Mouse (Mus musculus) thymus, adult 2 months (tissue): Measurements from ENCODE around the gene Hsd17b13. TPM values are rescaled to one million over a fixed set of nuclear protein-coding genes. Genes with fewer than 3 reads are reported as not detected.

Experiments
- DNase-seq: peaks from one replicate; pipeline ENCODE4 v3.0.0; 2021
- H3K27ac ChIP-seq: fragments of 200-500 bp; 2 replicates; pipeline ENCODE4 v1.5.1; 2012; ENCODE audit warnings: low read length, control low read depth; ENCODE audit not compliant: control insufficient read depth, insufficient read depth
- H3K27me3 ChIP-seq: fragments of 200-500 bp; 2 replicates; pipeline ENCODE4 v1.6.1; 2012; ENCODE audit warnings: mild to moderate bottlenecking, low read length, moderate library complexity, mixed read lengths; ENCODE audit not compliant: control insufficient read depth, insufficient read depth
- H3K36me3 ChIP-seq: fragments of 200-500 bp; 2 replicates; pipeline ENCODE4 v1.6.1; 2012; ENCODE audit warnings: mild to moderate bottlenecking, low read length, moderate library complexity; ENCODE audit not compliant: control insufficient read depth, insufficient read depth
- H3K4me1 ChIP-seq: fragments of 200-500 bp; replicated peaks from 2 replicates; pipeline ENCODE4 v1.6.1; 2012; ENCODE audit warnings: low read length; ENCODE audit not compliant: control insufficient read depth, insufficient read depth
- H3K4me3 ChIP-seq: fragments of 200-500 bp; 2 replicates; pipeline ENCODE4 v1.5.1; 2012; ENCODE audit warnings: mild to moderate bottlenecking, low read length, control low read depth, moderate library complexity; ENCODE audit not compliant: control insufficient read depth, insufficient read depth
- CTCF ChIP-seq: fragments of 200-500 bp; IDR thresholded peaks from 2 replicates; pipeline ENCODE4 v1.5.1; 2012; ENCODE audit warnings: mild to moderate bottlenecking, control low read depth, low read length, moderate library complexity, borderline replicate concordance; ENCODE audit not compliant: control insufficient read depth, poor library complexity, insufficient read depth; ENCODE audit errors: extremely low read depth
- POLR2A ChIP-seq: fragments of 200-500 bp; IDR thresholded peaks from 2 replicates; pipeline ENCODE4 v1.6.1; 2012; ENCODE audit warnings: mild to moderate bottlenecking, low read length, control low read depth, moderate library complexity; ENCODE audit not compliant: control insufficient read depth, poor library complexity, insufficient read depth; ENCODE audit errors: extremely low read depth
- WGBS: fragments of 180-500 bp; shearing (Covaris S2); methylation state at CpG from one replicate; pipeline ENCODE4 v1.1.7; 2018; 5-methylcytosine and 5-hydroxymethylcytosine counted together
- polyA plus RNA-seq: library from polyadenylated mRNA; depleted of rRNA; stranded (reverse); fragments of >200 nt; gene quantifications from 2 replicates; pipeline ENCODE4 v1.2.3, GENCODE M21; 2012

Hsd17b13 gene
- polyA plus RNA-seq, 1 experiment, result not detected

GRCm38 (mm10) chr5:103918233-103918632 is 59.0 kb downstream of the Hsd17b13 start:
- Histone ChIP-seq H3K27ac (no peak overlapping the region), H3K4me3 (no peak overlapping the region), H3K4me1 (no peaks in the 10 kb centered on the region), H3K36me3 (no peaks in the 10 kb centered on the region), H3K27me3 (no peaks in the 10 kb centered on the region)
- 94% methylated on average over 3 of the region's 3 CpGs for WGBS
- no peak for DNase-seq
- no peak for TF ChIP-seq POLR2A
- TF ChIP-seq CTCF, result no peak

- Histone ChIP-seq H3K36me3 (no peaks in the 10 kb centered on the region), H3K4me1 (no peaks in the 10 kb centered on the region), H3K4me3 (no peak overlapping the region), H3K27me3 (no peaks in the 10 kb centered on the region; the same call in 1 of the 2 replicates), H3K27ac (no peak overlapping the region)
- 80% methylated on average over 8 of the region's 8 CpGs for WGBS
- no peak for TF ChIP-seq CTCF
- TF ChIP-seq POLR2A, result no peak
- no peak for DNase-seq
Observed at GRCm38 (mm10) chr5:103917357-103917895, 59.8 kb downstream of the Hsd17b13 start.

DNA sequence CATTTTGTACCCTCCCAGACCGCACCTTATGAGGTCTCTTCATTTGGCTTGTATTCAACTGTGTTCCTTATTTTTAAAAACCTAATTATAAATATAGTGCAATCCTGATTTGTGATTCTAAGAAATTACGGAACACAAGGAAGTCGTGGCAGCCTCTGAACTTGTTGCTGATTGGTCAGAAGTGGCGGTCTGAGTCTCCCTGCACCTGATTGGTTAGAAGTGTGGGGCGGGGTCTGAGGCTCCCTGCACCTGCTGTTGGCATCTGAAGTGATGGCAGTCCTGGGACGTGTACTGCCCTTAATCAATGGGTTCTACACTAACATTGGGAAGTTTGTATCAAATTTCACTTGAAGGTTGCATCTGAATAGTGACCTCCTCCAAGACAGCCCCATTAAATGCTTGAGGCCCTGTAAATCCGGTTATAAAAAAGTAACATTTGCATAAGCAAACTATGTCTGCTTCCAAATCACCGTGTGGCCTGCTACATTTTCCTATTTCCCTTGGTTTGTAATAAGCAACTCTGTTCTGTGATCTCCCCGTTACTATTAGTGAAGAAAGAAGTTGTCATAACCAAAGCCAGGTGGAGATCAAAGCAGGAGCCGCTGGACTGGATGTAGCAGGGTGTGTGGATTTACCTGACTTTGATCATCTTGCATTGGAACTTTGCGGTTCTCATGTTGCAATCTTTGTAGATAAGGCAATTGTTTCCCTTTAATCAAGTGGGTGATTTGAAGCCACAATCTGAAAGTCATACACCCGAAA is 60.4 kb downstream of the Hsd17b13 start:
- Histone ChIP-seq H3K4me1 (peaks cover under 1% of the 10 kb centered on the region; the same call in 1 of the 2 replicates), H3K36me3 (no peaks in the 10 kb centered on the region), H3K27ac (no peak overlapping the region), H3K27me3 (no peaks in the 10 kb centered on the region; the same call in 1 of the 2 replicates), H3K4me3 (no peak overlapping the region)
- no peak for DNase-seq
- WGBS, result 84% methylated on average over 12 of the region's 12 CpGs
- TF ChIP-seq POLR2A, result no peak
- no peak for TF ChIP-seq CTCF

DNA sequence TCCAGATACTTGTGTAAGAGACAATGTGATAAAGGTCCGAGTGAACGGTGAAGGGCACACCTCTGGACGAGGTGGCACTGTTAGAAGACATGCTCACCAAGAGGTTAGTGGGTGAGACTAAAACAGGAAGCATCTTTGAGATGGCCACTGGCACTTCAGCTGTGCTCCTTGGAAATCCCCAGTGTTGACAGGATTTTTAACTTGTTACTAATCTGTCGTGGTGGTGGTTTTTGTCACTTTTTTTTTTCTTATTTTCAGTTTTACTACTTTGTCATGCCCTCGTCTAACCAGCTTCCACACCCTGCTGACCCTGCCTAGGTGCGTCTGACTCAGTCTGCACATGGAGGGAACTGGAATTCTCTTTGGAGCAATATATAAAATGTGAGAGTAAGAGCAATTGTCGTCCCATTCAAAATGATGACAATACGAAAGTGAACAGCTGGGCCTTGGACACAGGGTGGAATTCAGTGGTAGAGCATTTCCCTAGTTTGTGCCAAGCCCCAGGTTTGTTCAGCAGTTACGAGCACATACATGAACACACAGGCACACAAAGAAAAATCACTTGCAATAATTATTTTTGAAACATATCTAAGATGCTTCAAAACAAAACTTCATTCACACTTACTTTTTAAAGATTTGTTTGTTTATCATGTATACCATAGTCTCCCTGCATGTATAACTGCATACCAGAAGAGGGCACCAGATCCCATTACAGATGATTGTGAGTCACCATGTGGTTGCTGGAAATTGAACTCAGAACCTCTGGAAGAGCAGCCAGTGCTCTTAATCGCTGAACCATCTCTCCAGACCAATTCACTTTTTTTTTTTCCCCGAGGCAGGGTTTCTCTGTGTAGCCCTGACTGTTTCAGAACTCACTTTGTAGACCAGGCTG is 62.6 kb downstream of the Hsd17b13 start:
- DNase-seq, result peak; percentile 20
- H3K27me3 ChIP-seq, result no peaks in the 10 kb centered on the region; the same call in 1 of the 2 replicates
- 61% methylated on average over 11 of the region's 11 CpGs for WGBS
- H3K4me1 ChIP-seq, result peaks cover 7% of the 10 kb centered on the region; the same call in 1 of the 2 replicates
- no peaks in the 10 kb centered on the region for H3K36me3 ChIP-seq
- TF ChIP-seq POLR2A (no peak), CTCF (no peak)
- H3K4me3 ChIP-seq, result no peak overlapping the region
- H3K27ac ChIP-seq, result no peak overlapping the region

DNA sequence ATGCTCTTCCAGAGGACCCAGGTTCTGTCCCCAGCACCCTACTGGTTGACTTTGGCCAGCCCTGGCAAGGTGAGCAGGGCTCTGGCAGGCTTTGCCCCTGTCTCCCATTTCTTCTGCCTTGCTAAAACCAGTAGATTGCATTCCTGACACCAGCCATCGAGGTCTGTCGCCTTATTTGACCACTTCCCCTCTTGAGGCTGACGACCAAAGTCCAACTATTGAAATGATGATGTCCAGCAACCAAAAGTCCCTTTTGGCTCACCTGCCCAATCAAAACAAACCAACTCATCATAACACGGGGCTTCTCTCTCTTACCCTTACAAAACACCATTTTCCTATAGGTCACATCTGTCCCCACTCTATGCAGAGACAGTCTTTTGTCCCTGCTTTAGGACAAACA is 64.1 kb downstream of the Hsd17b13 start:
- DNase-seq, result no peak
- Histone ChIP-seq H3K4me3 (no peak overlapping the region), H3K27ac (no peak overlapping the region), H3K36me3 (no peaks in the 10 kb centered on the region), H3K27me3 (no peaks in the 10 kb centered on the region; the same call in 1 of the 2 replicates), H3K4me1 (peaks cover 7% of the 10 kb centered on the region; the same call in 1 of the 2 replicates)
- TF ChIP-seq CTCF, result no peak
- no peak for TF ChIP-seq POLR2A
- WGBS, result 22% methylated on average over 4 of the region's 4 CpGs

- TF ChIP-seq CTCF, result no peak
- TF ChIP-seq POLR2A, result no peak
- WGBS, result 39% methylated on average over 5 of the region's 5 CpGs
- no peak overlapping the region for H3K27ac ChIP-seq
- no peak for DNase-seq
- no peak overlapping the region for H3K4me3 ChIP-seq
- peaks cover 7% of the 10 kb centered on the region; the same call in 1 of the 2 replicates for H3K4me1 ChIP-seq
- no peaks in the 10 kb centered on the region for H3K36me3 ChIP-seq
- no peaks in the 10 kb centered on the region; the same call in 1 of the 2 replicates for H3K27me3 ChIP-seq
Observed at GRCm38 (mm10) chr5:103911555-103911954, 65.7 kb downstream of the Hsd17b13 start.
